Mouse (Mus musculus) kidney, adult 11 months (tissue): Measurements from ENCODE around the gene Sned1.
"Not testable (repeated sequence)": the region's sequence is repeated elsewhere in the genome, so short reads cannot be mapped to it uniquely, and the experiment has no call there.

ENCODE experiments used
- DNase-seq: peaks from one replicate; pipeline ENCODE4 v3.0.0; 2022

Sned1 gene

GRCm38 (mm10) chr1:93229626-93230025 is 6.0 kb upstream of the Sned1 start:
- DNase-seq, result no peak

- DNase-seq, result no peak
Measured at GRCm38 (mm10) chr1:93236545-93236924, 894 bp downstream of the Sned1 start.

- no peak for DNase-seq
Measured at GRCm38 (mm10) chr1:93237676-93238075, 2.0 kb downstream of the Sned1 start.

GRCm38 (mm10) chr1:93238201-93238600 is 2.6 kb downstream of the Sned1 start:
- DNase-seq, result peak; percentile 36

GRCm38 (mm10) chr1:93245936-93246335 is 10.3 kb downstream of the Sned1 start:
- DNase-seq, result peak; percentile 46

GRCm38 (mm10) chr1:93252586-93252985 is 16.9 kb downstream of the Sned1 start:
- DNase-seq, result no peak

- no peak for DNase-seq
Measured at GRCm38 (mm10) chr1:93255761-93256160, 20.1 kb downstream of the Sned1 start.

GRCm38 (mm10) chr1:93257560-93257959 is 21.9 kb downstream of the Sned1 start:
- DNase-seq, result no peak

- no peak for DNase-seq
Measured at GRCm38 (mm10) chr1:93267207-93267606, 31.6 kb downstream of the Sned1 start.

GRCm38 (mm10) chr1:93268246-93268645 is 32.6 kb downstream of the Sned1 start:
- DNase-seq, result no peak

- no peak for DNase-seq
Measured at GRCm38 (mm10) chr1:93270516-93271240, 35.0 kb downstream of the Sned1 start.

GRCm38 (mm10) chr1:93271751-93272150 is 36.1 kb downstream of the Sned1 start:
- DNase-seq, result no peak

GRCm38 (mm10) chr1:93272409-93272821 is 36.8 kb downstream of the Sned1 start:
- DNase-seq, result no peak

GRCm38 (mm10) chr1:93275561-93275960 is 39.9 kb downstream of the Sned1 start:
- no peak for DNase-seq

GRCm38 (mm10) chr1:93277041-93277440 is 41.4 kb downstream of the Sned1 start:
- no peak for DNase-seq

GRCm38 (mm10) chr1:93289678-93290214 is 54.1 kb downstream of the Sned1 start:
- no peak for DNase-seq

GRCm38 (mm10) chr1:93290956-93291355 is 55.3 kb downstream of the Sned1 start:
- DNase-seq, result no peak

- DNase-seq, result no peak
Measured at GRCm38 (mm10) chr1:93291591-93291990, 56.0 kb downstream of the Sned1 start.

- DNase-seq, result no peak
Measured at GRCm38 (mm10) chr1:93292006-93292405, 56.4 kb downstream of the Sned1 start.

- DNase-seq, result not testable (repeated sequence)
Measured at GRCm38 (mm10) chr1:93294491-93294890, 58.9 kb downstream of the Sned1 start.

GRCm38 (mm10) chr1:93299791-93300190 is 64.2 kb downstream of the Sned1 start:
- DNase-seq, result no peak

GRCm38 (mm10) chr1:93300578-93300977 is 64.9 kb downstream of the Sned1 start:
- DNase-seq, result no peak

- DNase-seq, result peak; percentile 75
Measured at GRCm38 (mm10) chr1:93305581-93306337, 70.1 kb downstream of the Sned1 start, which contains the start of gene Mterf4. Gene Mterf4, minus strand, starts transcription at chr1:93305915.

- no peak for DNase-seq
Measured at GRCm38 (mm10) chr1:93323973-93324372, 88.3 kb downstream of the Sned1 start.
